Mouse (Mus musculus) thymus, postnatal 14 days (tissue): ENCODE data around the gene Syngap1.
"Not testable (repeated sequence)": the region's sequence is repeated elsewhere in the genome, so short reads cannot be mapped to it uniquely, and the experiment has no call there.

Experiments
- DNase-seq: peaks from one replicate; pipeline ENCODE4 v3.0.0; 2021

Syngap1 gene

DNA sequence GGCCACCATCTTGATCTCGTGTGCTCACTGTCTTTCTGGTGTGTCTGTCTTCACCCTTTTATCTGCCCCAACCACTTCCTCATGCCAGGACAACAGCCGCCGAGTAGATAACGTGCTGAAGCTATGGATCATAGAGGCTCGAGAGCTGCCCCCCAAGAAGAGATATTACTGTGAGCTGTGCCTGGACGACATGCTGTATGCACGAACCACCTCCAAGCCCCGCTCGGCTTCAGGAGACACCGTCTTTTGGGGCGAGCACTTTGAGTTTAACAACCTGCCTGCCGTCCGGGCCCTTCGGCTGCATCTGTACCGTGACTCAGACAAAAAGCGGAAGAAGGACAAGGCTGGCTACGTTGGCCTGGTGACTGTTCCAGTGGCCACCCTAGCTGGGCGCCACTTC lies 15.8 kb downstream of the Syngap1 start:
- no peak for DNase-seq

DNA sequence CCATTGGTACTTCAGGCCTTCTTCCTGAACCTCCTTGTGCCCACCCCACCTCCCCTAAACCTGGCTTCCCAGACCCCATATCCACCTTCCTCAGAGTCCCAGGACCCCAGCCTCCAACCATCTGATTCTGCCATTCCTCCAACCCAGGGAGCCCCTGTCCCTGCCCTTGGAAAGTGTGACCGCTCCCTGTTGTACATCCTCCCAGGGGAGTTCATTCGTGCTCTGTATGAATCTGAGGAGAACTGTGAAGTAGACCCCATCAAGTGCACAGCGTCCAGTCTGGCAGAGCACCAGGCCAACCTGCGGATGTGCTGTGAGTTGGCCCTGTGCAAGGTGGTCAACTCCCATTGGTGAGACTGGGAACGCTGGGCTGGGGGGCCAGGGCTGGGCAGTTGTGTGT lies 16.8 kb downstream of the Syngap1 start:
- DNase-seq = no peak

DNA sequence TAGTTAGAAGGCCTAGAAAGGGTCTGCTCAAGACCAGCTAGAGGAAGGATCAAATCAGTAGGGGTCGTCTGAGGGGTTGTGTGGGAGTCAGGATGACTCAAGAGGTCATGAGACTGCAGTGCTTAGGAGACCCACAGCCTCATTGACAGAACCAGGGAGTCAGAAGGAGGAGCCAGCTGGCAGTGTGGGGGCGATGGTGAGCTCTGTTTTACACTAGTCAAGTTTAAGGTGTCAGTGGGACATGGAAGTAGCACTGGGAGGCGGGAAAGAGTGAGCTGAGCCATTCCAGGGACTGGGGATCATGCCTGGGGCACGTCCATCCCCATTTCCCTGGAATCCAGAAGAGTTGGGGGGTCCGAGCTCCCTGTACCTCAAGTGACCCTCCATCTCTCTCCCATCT lies 17.8 kb downstream of the Syngap1 start:
- DNase-seq = no peak

DNA sequence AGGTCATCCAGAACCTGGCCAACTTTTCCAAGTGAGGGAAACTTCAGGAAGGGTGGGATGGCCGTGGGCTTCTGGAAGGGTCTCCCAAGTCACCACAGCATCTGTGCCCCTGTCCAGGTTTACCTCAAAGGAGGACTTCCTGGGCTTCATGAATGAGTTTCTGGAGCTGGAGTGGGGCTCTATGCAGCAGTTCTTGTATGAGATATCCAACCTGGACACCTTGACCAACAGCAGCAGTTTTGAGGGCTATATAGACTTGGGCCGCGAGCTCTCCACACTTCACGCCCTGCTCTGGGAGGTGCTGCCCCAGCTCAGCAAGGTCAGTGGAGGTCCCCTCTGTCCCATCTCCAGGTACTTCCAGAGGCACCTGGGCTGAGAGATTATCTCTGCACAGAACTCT lies 18.8 kb downstream of the Syngap1 start:
- no peak for DNase-seq

DNA sequence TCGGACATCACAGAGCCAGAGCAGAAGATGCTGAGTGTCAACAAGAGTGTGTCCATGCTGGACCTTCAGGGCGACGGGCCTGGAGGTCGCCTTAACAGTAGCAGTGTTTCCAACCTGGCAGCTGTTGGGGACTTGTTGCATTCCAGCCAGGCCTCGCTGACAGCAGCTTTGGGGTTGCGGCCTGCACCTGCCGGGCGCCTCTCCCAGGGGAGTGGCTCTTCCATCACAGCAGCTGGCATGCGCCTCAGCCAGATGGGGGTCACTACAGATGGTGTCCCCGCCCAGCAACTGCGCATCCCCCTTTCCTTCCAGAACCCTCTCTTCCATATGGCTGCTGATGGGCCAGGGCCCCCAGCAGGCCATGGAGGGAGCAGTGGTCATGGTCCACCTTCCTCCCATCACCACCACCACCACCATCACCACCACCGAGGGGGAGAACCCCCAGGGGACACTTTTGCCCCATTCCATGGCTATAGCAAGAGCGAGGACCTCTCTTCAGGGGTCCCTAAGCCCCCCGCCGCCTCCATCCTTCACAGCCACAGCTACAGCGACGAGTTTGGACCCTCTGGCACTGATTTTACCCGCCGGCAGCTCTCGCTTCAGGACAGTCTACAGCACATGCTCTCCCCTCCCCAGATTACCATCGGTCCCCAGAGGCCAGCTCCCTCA lies 20.7 kb downstream of the Syngap1 start:
- DNase-seq = no peak

DNA sequence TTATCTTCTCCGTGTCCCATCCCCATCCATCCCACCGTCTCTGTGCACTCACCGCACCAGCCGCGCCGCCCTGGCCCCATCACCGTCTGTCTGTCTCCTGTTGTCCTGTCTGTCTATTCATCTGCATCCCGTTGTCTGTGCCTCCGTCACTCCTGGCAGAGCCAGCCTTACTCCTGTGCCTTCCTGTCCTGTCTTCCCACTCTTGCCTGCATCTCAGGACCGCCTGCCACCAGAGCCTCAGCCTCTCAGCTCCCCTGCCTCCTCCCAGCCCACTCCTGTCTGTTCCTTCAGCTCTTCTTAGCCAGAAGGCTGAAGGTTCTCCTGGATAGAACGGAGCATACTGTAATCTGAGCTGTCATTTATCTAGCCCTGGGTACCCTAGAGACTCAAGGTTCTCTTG lies 25.9 kb downstream of the Syngap1 start:
- DNase-seq = no peak

DNA sequence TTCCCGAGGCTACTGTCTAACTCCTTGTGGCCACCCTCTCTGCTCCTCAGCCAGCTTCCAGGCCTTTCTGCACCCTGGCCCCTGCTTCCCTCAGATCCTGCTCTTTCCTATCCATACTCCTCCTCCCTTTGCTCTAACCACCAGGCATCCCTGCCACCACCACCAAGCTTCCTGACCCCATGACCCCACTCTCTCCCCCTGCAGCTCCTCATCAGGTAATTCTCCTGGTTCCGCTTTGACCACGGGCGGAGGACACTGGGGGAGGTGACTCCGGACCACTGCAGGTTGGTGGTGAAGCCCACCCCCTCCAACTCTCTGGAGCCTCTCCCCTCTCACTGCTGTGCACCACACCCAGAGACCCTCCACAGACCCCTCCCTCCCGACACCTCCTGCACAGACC lies 26.4 kb downstream of the Syngap1 start:
- no peak for DNase-seq

DNA sequence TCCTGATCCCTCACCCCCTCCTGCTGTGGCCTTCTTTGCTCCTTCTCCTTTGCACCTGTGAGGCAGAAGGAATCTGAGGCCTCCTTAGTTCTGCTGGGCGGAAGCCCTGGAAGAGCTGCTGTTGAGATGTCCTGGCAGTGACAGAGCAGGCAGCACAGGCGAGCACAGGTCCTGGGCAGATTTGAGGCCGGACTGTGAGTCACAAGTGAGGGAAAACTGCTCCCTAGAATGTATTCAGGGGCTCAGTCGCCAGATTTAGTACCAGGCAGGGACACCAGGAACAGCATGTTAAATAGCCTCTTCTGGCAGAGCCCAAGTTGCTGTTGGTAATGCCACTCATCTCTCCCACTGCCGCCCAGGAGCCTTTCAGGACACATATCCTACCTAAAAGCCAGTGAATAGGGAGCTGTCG lies 27.2 kb downstream of the Syngap1 start:
- DNase-seq = no peak

DNA sequence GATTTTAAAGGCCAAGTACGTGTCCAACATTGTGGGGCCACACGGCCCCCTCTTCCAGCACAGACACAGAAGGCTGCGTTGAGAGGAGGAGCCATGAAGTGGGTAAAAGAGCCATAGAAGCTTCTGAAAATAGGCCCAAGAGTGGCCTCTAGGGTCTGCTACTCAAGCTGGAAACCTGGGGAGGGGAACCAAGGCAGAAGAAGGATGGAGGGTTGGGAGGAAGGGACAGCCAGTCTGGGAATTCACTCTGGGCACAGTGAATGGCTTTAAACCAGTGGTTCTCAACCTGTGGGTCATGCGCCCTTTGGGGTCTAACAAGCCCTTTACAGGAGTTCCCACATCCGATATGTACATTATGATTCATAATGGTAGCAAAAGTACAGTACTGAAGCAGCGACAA lies 28.2 kb downstream of the Syngap1 start:
- DNase-seq = no peak

DNA sequence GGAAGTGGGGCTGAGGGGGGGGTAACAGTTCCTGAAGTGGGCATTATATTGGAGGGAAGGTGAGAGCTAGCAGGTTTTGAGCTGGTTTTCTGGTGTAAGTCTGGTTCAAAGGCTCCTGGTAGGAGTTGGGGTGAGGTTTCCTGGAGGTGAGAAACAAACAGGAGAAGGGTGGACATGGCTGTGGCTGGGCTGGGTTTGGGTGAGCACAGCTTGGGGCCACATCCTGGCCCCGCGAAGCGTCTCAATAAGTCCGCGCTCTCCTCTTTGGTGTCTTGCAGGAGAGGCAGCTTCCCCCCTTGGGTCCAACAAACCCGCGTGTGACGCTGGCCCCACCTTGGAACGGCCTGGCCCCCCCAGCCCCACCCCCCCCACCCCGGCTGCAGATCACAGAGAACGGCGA lies 29.2 kb downstream of the Syngap1 start:
- DNase-seq = no peak

DNA sequence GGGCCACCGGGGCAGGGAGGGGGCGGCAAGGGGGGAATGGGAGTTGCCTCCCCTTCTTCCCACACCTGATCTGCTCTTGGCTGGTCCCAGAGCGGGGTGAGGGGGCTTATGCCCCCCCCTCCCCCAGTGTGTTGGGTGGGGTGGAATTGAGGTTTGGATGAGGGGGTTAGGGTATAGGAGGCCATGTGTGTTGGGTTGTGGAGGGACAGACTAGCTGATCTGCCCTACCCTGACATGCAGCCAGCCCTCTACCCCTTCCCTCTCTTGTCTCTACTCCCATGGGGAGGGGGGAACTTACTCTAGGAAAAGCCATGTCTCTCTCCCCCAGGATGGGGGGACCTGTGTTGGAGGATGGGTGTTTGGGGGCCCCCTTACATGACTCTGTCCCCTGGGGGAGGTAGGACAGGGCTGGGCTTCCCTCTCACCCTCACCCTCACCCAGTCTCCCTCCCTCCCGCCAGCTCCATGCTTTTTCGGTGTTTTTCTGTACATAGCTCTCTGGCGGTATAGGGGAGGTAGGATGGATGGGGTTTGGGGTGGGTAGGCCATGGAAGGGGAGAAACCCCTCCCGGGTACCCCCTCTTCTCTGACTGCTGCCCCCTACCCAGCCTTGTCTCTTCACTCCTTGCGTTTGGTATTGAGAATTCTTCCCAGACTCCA lies 30.3 kb downstream of the Syngap1 start:
- DNase-seq = no peak

DNA sequence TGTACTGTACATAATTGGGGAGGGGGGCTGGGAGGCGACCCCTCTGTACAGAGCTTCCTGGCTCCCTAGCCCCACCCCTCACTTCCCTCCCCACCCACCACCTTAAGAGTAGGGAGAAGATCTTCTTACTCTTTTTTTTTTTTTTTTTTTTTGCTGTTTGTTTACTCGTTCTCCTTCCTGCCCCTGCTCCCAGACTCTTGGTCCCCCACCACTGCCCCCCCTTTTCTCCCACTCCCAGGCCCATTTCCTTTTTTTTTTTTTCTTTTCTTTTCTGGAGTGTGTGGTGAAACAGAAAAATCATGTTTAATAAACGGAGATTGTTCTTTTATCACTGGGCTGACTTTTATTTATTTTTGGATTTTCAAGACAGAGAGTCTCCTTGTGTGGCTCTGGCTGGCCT lies 31.1 kb downstream of the Syngap1 start:
- no peak for DNase-seq

DNA sequence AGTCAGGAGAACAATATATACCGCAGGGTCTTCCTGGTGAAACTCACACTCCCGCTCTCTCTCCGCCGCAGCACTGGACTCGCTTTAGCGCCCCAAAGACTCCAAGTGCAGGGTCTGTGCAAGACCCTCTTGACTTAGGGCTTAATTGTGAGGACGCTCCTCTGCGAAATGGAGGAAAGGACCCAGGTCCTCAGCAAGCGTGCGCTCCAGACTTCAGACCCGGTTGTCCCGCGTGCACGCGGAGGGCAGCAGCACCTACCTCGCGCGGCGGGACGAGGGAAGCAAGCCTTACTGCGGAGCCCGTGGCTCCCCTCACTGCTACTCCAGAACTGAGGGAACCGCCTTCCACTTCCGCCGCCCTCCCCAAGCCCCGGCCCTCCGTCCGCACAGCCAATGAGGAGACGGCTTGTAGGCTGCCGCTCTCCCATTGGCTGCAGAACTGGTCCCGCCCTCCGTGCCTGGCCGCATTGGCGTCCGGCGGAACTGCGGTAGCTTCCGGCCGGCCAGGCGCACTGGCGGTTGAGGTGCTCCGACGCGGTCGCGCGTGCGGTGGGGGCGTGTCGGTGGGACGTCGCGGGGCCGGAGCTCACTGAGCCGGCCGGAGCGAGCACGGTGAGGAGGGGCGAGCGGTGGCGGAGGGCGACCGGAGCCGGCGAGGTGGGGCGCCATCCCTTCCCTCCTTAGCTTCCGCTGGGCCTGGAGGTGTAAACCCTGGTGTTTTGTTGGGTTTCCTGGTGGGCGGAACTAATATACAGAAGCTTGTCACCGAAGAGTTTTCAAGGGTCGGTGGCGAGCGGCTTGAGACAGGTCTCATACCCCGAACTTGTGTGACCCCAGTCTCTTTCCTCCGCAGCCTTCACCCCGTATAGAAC lies 31.9 kb downstream of the Syngap1 start, which contains the start of gene Zbtb9:
TSS of gene Zbtb9 (plus strand) at position 465 of the 872 bp plus-strand sequence.
- DNase-seq = peak; percentile 98

DNA sequence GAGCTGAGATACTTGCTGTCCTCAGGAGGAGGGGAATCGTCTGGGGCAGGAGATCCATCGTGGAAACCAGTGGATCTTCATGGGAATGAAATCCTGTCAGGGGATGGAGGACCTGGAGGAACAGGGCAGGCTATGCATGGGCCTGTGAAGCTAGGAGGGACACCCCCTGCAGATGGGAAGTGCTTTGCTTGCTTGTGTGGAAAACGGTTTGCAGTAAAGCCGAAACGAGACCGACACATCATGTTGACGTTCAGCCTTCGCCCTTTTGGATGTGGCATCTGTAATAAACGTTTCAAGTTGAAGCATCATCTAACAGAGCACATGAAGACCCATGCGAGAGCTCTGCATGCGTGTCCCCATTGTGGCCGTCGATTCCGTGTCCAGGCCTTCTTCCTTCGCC lies 33.5 kb downstream of the Syngap1 start:
- no peak for DNase-seq

DNA sequence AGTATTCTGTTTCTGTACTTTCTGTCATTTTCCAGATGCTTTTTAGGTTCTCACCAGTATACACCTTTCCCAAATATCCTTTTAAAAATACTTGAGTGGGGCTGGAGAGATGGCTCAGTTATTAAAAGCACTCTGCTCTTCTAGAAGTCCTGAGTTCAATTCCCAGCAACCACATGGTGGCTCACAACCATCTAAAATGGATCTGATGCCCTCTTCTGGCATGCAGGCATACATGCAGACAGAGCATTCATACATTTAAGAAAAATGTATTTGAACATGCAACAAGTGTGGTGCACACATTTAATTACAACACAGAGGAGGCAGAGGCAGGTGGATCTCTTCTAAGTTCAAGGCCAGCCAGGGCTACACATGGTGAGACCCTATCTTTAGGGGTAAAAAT lies 34.4 kb downstream of the Syngap1 start:
- DNase-seq = no peak

DNA sequence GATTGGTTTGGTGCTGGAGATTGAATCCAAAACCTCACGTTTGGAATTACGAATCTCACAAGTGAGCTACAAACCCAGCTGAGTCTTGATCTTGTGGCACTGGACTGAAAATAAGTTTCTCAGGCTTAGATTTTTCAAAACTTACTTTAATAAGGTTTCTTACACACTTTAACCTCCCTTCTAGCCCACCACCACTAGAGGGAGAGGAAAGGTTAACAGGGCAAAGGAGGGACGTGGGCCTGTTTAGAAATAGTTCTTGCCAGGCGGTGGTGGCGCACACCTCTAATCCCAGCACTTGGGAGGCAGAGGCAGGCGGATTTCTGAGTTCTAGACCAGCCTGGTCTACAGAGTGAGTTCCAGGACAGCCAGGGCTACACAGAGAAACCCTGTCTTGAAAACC lies 36.3 kb downstream of the Syngap1 start:
- not testable (repeated sequence) for DNase-seq

DNA sequence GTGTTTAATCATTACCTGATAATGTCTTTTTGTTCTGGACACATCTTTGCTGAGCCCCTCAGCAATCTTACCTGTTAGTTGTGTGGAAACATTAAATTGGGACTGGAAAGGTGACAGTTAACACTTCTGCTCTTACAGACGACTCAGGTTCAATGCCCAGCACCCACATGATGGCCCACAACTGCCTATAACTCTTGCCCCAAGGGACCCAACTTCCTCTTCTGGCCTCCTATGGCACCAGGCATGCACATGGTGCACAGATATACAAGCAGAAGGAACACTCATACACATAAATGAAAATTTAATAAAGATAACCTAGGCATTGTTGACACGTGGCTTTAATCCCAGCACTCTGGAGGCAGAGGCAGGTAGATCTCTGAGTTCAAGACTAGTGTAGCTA lies 38.4 kb downstream of the Syngap1 start:
- DNase-seq = no peak

DNA sequence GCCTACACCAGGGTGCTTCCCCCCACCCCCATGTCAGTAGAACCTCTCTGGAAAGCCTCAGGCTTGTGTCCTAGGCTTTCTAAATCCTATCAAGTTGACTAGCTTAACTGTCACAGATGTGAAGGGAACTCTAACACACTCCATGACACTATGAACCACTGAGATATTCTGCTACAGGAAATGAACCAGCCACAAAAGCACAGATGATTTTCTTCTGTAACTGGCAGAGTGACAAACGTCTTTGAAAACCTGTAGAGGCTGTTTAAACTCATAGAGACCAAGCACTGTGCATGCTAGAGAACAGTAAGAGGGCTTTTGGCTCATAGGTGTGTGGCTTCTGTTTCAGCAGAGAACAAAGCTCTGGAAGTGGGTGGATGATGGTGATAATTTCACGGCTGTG lies 40.0 kb downstream of the Syngap1 start:
- peak; percentile 62 for DNase-seq

DNA sequence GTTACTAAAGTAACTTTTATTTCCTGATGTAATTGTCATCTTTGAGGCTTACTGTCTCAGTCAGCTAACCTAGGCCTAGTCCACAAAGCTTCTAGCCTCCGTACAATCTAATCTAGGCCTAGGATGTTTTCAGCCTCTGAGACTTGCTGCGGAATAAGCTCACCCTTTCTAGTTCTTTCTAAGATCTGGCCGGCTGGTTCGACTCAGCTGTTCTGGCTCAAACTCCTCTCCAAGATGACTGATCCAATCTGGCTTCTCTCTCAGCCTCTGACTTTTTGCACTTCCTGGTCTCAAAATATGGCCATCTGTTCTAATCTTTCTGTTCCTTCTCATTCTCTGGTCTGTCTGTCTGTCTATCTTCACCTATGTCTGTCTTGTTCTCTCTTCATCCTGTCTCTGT lies 42.3 kb downstream of the Syngap1 start:
- no peak for DNase-seq

DNA sequence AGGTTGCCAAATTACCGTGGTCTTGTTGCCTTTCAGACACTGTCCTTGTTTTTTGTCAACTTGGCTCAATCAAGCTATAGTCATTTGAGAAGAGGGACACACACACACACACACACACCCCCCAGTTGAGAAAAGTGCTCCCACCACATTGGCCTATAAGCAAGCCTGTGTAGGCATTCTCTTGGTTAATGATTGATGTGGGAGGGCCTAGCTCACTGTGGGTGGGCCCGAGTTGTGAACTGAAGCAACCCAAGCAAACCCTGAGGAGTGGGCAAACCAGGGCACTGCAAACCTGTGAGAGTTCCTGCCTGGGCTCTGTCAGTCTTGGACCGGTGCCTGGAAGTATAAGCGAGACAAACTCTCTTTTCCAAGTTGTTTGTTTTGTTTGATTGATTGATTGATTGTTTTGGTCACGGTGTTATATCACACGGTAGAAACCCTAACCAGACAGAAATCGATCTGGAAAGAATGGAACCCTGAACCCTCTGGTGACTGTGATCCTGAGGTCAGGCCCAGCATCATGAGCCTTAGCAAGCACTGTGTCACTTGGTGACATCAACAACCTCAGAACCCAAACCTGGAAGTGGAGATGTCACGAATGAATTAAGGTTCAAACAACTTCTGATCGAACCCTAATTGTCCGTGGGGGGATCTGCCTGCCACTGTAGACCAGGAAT lies 44.6 kb downstream of the Syngap1 start:
- DNase-seq = no peak

DNA sequence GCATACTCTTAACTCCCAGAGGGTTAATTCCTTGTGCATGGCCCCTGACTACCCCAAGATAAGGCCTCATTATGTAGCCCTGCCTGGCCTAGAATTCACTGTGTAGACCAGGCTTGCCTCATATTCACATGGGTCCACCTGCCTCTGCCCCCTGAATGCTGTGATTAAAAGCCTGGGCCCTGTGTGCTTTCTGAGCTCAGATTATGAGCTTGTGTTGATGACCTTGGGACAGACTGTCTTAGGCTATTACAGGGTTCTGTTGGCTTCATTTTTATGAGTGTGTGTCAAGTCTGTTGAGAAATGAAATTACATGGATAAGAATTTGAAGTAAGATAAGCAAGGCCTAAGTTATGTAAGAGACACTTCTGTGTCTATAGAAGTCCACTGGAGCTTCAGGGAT lies 49.5 kb downstream of the Syngap1 start:
- DNase-seq = no peak

DNA sequence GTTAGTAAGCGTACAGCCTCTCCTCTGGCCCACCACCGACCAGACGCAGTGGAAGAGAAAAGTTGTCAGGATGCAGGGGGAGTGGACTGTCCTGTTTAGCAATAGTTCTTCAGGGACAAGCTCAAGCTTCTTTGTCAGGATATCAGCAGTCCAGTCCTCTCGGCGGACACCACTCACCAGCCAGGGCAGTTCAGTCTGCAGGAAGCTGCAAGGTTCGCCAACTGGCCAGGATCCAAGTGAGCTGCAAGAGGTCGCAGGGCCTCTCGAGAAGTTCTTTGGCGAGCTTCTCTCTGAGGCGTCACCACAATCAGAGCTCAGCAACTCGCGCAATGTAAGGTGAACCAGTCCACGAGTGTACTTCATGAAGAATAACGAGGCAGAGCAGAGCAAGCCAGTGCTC lies 53.4 kb downstream of the Syngap1 start:
- no peak for DNase-seq

DNA sequence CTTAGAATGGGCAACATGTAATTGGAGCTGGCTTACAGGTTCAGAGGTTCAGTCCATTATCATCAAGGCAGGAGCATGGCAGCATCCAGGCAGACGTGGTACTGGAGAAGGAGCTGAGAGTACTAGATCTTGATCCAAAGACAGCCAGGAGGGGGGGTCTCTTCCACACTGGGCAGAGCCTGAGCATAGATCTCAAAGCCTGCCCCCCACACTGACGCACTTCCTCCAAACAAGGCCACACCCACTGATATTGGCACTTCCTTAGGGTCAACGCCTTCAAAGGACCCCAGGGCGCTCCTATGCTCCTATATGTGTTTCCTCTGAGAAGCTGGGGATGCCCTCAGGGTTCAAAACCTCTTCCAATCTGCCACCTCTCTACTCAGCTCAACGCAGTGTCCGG lies 54.0 kb downstream of the Syngap1 start:
- no peak for DNase-seq
